Mouse (Mus musculus) stomach, embryonic 15.5 days (tissue): ENCODE results near the gene Golga1. TPM values are rescaled to one million over a fixed set of nuclear protein-coding genes. Genes with fewer than 3 reads are reported as not detected.
A peak's percentile ranks its signal among the peaks of the same experiment; 100 is the strongest.

Source experiments
- ATAC-seq: fragments of 200-750 bp; cut with Nextera tagmentation; 2 replicates; pipeline ENCODE4 v1.8.0; 2017; ENCODE audit warnings: low read depth, moderate number of reproducible peaks, moderate TSS enrichment; ENCODE audit not compliant: insufficient read depth, low FRiP score
- H3K27ac ChIP-seq: fragments of 300-500 bp; sonication (generic); 2 replicates; pipeline ENCODE4 v1.5.1; 2015; ENCODE audit warnings: mild to moderate bottlenecking, inconsistent platforms
- H3K27me3 ChIP-seq: fragments of 300-500 bp; sonication (generic); replicated peaks from 2 replicates; pipeline ENCODE4 v1.6.1; 2015; ENCODE audit warnings: inconsistent platforms
- H3K36me3 ChIP-seq: fragments of 300-500 bp; sonication (generic); 2 replicates; pipeline ENCODE4 v1.6.1; 2015; ENCODE audit warnings: inconsistent platforms
- H3K4me1 ChIP-seq: fragments of 300-500 bp; sonication (generic); 2 replicates; pipeline ENCODE4 v1.6.1; 2015; ENCODE audit warnings: inconsistent platforms
- H3K4me2 ChIP-seq: fragments of 300-500 bp; sonication (generic); 2 replicates; pipeline ENCODE4 v1.6.1; 2015; ENCODE audit warnings: mild to moderate bottlenecking, inconsistent platforms
- H3K4me3 ChIP-seq: fragments of 300-500 bp; sonication (generic); replicated peaks from 2 replicates; pipeline ENCODE4 v1.5.1; 2015; ENCODE audit warnings: inconsistent platforms
- H3K9ac ChIP-seq: fragments of 300-500 bp; sonication (generic); 2 replicates; pipeline ENCODE4 v1.6.1; 2015; ENCODE audit warnings: inconsistent platforms
- H3K9me3 ChIP-seq: fragments of 300-500 bp; sonication (generic); 2 replicates; pipeline ENCODE4 v1.6.1; 2016; ENCODE audit warnings: inconsistent platforms
- WGBS: fragments of 180-500 bp; shearing (Covaris S2); methylation state at CpG from one replicate; pipeline ENCODE4 v1.1.7; 2015; 5-methylcytosine and 5-hydroxymethylcytosine counted together
- polyA plus RNA-seq: library from polyadenylated mRNA; unstranded; fragments of >200 nt; fragmentation: Nextera tagmentation; extraction: Ambion mirVana; gene quantifications from 2 replicates; pipeline ENCODE4 v1.2.1, GENCODE M21; 2015

Gene Golga1
- polyA plus RNA-seq, 1 experiment from 2014 or later, result 28.8 TPM

GRCm38 (mm10) chr2:38970057-38970456 lies 95.3 kb downstream of the Golga1 start:
- Histone ChIP-seq H3K4me3 (no peak overlapping the region), H3K36me3 (no peaks in the 10 kb centered on the region), H3K9ac (no peak overlapping the region), H3K9me3 (no peaks in the 10 kb centered on the region), H3K4me2 (no peak overlapping the region), H3K4me1 (0 out of 2 replicates have a peak, but pooled peaks cover 3% of the 10 kb centered on the region), H3K27ac (no peak overlapping the region), H3K27me3 (no peaks in the 10 kb centered on the region)
- 61% methylated on average over 5 of the region's 5 CpGs for WGBS
- ATAC-seq, result peak; percentile 79

DNA sequence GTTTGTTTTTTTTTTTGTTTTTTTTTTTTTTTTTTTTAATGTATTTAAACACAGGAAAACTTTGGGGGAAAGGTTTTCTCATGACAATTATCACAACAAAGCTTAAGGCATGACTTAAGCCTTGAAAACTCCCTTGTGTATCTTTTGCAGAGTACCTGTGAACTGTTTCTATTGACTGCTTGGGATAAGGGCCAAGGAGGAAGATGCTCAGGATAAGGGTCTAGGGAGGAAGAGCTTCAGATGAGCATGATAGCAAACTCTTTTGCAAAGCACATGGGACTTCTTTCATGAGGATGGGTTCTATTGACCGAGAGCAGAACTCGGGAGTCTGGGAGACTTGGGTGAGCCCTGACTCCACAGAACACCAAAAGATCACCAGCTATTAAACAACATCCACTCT lies 95.7 kb downstream of the Golga1 start:
- Histone ChIP-seq H3K9ac (no peak overlapping the region), H3K27me3 (no peaks in the 10 kb centered on the region), H3K4me1 (0 out of 2 replicates have a peak, but pooled peaks cover 3% of the 10 kb centered on the region), H3K9me3 (no peaks in the 10 kb centered on the region), H3K4me2 (no peak overlapping the region), H3K36me3 (no peaks in the 10 kb centered on the region), H3K27ac (no peak overlapping the region), H3K4me3 (no peak overlapping the region)
- 81% methylated on average over 2 of the region's 2 CpGs for WGBS
- ATAC-seq, result no peak

Other genes starting within 250 kb of the Golga1 start
- gene Nr6a1, start 137.9 kb downstream of the Golga1 start, polyA plus RNA-seq, result 1.5 and 2.3 TPM in 2 replicates
- gene Olfml2a, start 133.6 kb downstream of the Golga1 start, polyA plus RNA-seq, result 3.5 TPM in 2 replicates
- gene Wdr38, start 68.1 kb downstream of the Golga1 start, polyA plus RNA-seq, result 1.6 and 1.9 TPM in 2 replicates
- 119 and 127 TPM in 2 replicates for gene Arpc5l, start 60.2 kb downstream of the Golga1 start, polyA plus RNA-seq
- gene Rpl35, start 59.9 kb downstream of the Golga1 start, polyA plus RNA-seq, result 861 and 916 TPM in 2 replicates
- 8.5 and 9.6 TPM in 2 replicates for gene Scai, start 125.2 kb upstream of the Golga1 start, polyA plus RNA-seq
- gene Ppp6c, start 160.9 kb upstream of the Golga1 start, polyA plus RNA-seq, result 71.2 and 73.8 TPM in 2 replicates